Mouse (Mus musculus): ENCODE results near the gene Gm21969. TPM values are rescaled to one million over a fixed set of nuclear protein-coding genes. Genes with fewer than 3 reads are reported as not detected.
A peak's percentile ranks its signal among the peaks of the same experiment; 100 is the strongest.

Gm21969 gene
- polyA plus RNA-seq (2016; fragmentation: Nextera tagmentation; extraction: Ambion mirVana) = not detected in 2 replicates

- H3K36me3 ChIP-seq = peaks cover 34% of the 10 kb centered on the region
- no peak for DNase-seq (ENCODE audit: low spot score)
- peak within 1 kb of the TSS; percentile 86 for H3K27ac ChIP-seq
- no peaks in the 10 kb centered on the region for H3K9me3 ChIP-seq
- 39% methylated on average over 14 of the region's 14 CpGs for WGBS
- peaks cover 57% of the 10 kb centered on the region for H3K4me1 ChIP-seq
- peak within 1 kb of the TSS; percentile 23; the same call in 1 of the 2 replicates for H3K4me3 ChIP-seq
- no peaks in the 10 kb centered on the region for H3K27me3 ChIP-seq (ENCODE audit: insufficient read depth, poor library complexity, severe bottlenecking)
Observed at GRCm38 (mm10) chr4:139602357-139603244, at the start of gene Gm21969. Gene Gm21969 (plus strand): TSS chr4:139603186.

DNA sequence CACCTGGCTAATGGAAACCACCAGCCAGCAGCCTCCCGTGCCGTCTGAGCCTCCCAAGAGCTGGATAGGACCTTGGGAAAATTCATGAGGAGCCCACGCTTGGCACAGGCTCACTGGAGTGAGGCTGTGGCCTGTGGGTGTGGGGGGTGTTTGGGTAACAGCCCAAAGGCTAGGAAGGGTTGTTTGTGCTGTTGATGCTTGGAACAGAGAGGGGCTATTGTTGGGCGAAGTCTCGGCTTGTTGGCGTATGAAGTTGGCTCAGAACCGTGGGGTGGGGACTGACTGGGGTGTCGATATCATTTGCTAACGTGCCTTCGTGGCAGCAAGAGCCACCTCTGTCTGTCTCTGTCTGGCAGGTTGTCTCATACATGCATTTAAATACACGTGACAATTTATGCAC, 47.8 kb upstream of the Gm21969 start:
- H3K36me3 ChIP-seq = no peaks in the 10 kb centered on the region
- 86% methylated on average over 11 of the region's 11 CpGs for WGBS

DNA sequence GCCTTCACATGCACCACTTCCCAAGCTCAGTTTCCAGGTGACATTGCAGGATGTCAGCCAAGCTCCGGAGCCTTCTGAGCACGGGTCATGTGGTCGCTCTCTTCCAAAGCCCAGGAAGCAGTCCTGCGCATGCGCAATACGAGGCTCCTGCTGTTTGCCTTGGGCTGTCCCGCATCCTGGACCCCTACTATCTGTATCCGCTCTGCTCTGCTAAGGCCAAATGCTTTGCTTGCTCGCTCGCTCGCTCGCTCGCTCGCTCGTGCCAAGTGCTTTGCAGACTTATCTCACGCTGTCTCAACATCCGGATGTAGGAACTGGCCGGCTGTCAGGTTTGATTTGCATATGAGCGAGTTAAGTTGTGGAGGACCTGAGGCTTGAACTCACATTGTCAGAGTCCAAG, 47.0 kb upstream of the Gm21969 start:
- DNase-seq (ENCODE audit: low spot score) = no peak
- H3K36me3 ChIP-seq = no peaks in the 10 kb centered on the region
- H3K9me3 ChIP-seq = no peaks in the 10 kb centered on the region
- 0 out of 2 replicates have a peak, but pooled peaks cover 10% of the 10 kb centered on the region for H3K4me1 ChIP-seq
- no peak overlapping the region for H3K27ac ChIP-seq
- 0 out of 2 replicates have a peak, but pooled peaks cover 5% of the 10 kb centered on the region for H3K27me3 ChIP-seq (ENCODE audit: insufficient read depth, poor library complexity, severe bottlenecking)
- H3K4me3 ChIP-seq = 0 out of 2 replicates have a peak overlapping the region, but pooled peaks have one; percentile 15
- 46% methylated on average over 19 of the region's 19 CpGs for WGBS

More for the DNA sequence above, 47.8 kb upstream of the Gm21969 start:
- no peak overlapping the region for H3K27ac ChIP-seq
- no peak overlapping the region for H3K4me3 ChIP-seq
- H3K27me3 ChIP-seq (ENCODE audit: insufficient read depth, poor library complexity, severe bottlenecking) = no peaks in the 10 kb centered on the region
- no peak for DNase-seq (ENCODE audit: low spot score)
- 0 out of 2 replicates have a peak, but pooled peaks cover 10% of the 10 kb centered on the region for H3K4me1 ChIP-seq
- no peaks in the 10 kb centered on the region for H3K9me3 ChIP-seq

DNA sequence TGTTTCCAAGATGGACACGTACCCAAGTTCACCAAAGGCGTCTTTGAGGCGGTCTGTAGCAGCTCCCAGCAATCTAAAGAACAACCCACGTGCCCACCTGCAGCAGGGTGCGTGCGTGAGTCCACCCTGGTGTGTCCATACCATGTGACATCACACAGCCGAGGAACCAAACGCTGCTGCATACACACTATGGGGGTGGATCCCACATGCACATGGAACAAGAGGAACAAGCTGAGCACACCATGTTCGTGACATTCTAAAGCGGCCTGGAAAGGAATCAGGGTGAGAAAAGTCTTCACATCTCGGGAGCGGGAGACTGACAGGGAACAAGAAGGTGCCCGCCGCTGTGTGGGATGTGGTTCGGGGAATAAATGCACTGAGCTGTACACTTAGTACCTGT, 34.6 kb upstream of the Gm21969 start:
- no peaks in the 10 kb centered on the region for H3K9me3 ChIP-seq
- H3K4me1 ChIP-seq = no peaks in the 10 kb centered on the region
- H3K36me3 ChIP-seq = no peaks in the 10 kb centered on the region
- H3K27me3 ChIP-seq (ENCODE audit: insufficient read depth, poor library complexity, severe bottlenecking) = peaks cover 34% of the 10 kb centered on the region
- no peak for DNase-seq (ENCODE audit: low spot score)
- no peak overlapping the region for H3K4me3 ChIP-seq
- 76% methylated on average over 15 of the region's 15 CpGs for WGBS
- H3K27ac ChIP-seq = no peak overlapping the region

DNA sequence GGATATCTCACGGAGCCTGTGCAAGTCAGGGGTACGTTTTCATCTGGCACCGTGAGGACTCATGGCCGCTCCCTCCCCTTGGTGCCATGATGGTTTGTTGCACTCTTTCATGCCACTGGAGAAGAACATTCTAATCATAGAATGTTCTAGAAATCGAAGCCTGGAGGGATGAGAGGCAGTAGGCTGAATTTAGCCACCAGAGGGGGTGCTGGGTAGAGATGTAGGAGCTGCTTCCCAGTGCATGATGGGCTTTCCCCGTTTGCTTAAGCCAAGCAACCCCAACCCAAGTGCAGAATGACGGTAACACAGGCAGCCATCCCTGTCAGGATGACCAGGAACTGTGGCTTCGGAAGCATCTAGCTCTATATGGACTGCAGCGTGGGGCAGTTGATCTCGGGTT, 32.2 kb upstream of the Gm21969 start:
- no peaks in the 10 kb centered on the region; the same call in 1 of the 2 replicates for H3K9me3 ChIP-seq
- H3K27ac ChIP-seq = no peak overlapping the region
- H3K4me3 ChIP-seq = no peak overlapping the region
- peaks cover 33% of the 10 kb centered on the region for H3K27me3 ChIP-seq (ENCODE audit: insufficient read depth, poor library complexity, severe bottlenecking)
- DNase-seq (ENCODE audit: low spot score) = no peak
- H3K4me1 ChIP-seq = peaks cover 20% of the 10 kb centered on the region
- 74% methylated on average over 10 of the region's 10 CpGs for WGBS
- no peaks in the 10 kb centered on the region for H3K36me3 ChIP-seq

DNA sequence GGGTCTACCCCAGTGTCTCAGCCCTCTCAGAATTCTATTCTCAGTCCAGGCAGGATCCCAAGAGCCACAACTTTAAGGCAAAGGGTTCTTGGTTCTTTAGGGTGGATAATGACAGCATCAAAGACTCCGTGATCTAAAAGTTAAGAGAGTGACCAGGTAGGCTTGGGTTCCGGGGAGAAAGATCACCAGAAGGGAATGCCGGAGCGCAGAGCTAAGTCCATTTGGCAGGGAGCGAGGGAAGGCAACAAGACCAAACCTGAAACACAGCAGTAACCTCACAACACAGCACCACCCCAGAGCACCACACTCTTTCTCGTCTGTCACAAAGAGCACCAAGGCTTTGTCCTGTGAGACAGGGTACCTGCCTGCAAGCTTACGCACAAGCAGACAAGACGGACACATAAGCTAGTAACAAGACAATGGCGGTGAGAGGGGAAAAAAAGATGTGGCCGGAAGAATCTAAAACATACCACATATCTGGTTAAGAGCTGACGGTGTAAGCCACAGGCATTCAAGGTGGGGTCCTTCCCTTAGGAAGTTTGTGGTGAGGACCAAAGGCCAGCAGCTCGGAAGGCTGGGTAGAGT, 30.0 kb upstream of the Gm21969 start:
- Histone ChIP-seq H3K36me3 (no peaks in the 10 kb centered on the region), H3K4me1 (peaks cover 39% of the 10 kb centered on the region), H3K4me3 (no peak overlapping the region), H3K9me3 (no peaks in the 10 kb centered on the region; the same call in 1 of the 2 replicates), H3K27ac (no peak overlapping the region), H3K27me3 (ENCODE audit: insufficient read depth, poor library complexity, severe bottlenecking) (peaks cover 17% of the 10 kb centered on the region)
- WGBS = 82% methylated on average over 12 of the region's 12 CpGs
- DNase-seq (ENCODE audit: low spot score) = no peak

DNA sequence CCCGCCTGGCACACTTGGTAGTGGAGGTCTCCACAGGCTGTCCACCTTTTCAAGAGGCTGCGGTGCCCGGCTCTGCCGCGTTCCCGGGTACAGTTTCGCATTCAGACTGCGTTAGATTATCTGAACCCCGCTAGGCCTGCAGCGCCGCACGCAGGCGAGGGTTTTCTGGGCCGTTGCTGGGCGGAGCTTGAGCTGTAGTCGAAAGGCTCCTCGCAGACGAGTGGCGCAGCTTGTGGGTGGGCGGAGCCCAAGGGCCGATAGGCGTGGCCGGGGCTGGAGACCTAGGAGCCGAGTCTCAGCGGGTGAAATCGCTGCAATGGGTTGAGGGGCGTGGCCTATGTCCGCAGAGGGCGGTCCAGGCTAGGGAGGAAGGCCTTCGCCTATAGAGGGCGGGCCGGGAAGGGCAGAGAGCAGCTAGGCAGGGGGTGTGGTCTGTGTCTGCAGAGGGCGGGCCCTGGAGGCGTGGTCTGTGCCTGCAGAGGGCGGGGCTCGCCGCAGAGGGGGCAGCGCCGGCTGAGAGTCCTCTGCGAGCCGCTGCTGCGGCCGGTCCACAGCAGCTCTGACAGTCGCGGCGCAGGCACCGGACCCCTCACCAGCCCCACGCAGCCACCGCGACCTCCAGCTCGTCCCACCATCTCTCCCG, 28.7 kb upstream of the Gm21969 start:
- Histone ChIP-seq H3K4me1 (peaks cover 52% of the 10 kb centered on the region), H3K4me3 (peak overlapping the region; percentile 89), H3K27ac (peak overlapping the region; percentile 88), H3K36me3 (no peaks in the 10 kb centered on the region), H3K27me3 (ENCODE audit: insufficient read depth, poor library complexity, severe bottlenecking) (peaks cover 6% of the 10 kb centered on the region; the same call in 1 of the 2 replicates), H3K9me3 (no peaks in the 10 kb centered on the region; the same call in 1 of the 2 replicates)
- peak; percentile 100 for DNase-seq (ENCODE audit: low spot score)
- WGBS = under 1% methylated on average over 52 of the region's 52 CpGs

- Histone ChIP-seq H3K27ac (peak overlapping the region; percentile 88), H3K4me3 (peak overlapping the region; percentile 89), H3K27me3 (ENCODE audit: insufficient read depth, poor library complexity, severe bottlenecking) (0 out of 2 replicates have a peak, but pooled peaks cover 5% of the 10 kb centered on the region), H3K9me3 (no peaks in the 10 kb centered on the region; the same call in 1 of the 2 replicates), H3K36me3 (no peaks in the 10 kb centered on the region), H3K4me1 (peaks cover 59% of the 10 kb centered on the region)
- no peak for DNase-seq (ENCODE audit: low spot score)
- WGBS = under 1% methylated on average over 111 of the region's 111 CpGs
Observed at GRCm38 (mm10) chr4:139574799-139575672, 27.9 kb upstream of the Gm21969 start.

- H3K4me3 ChIP-seq = peak overlapping the region; percentile 89
- no peaks in the 10 kb centered on the region; the same call in 1 of the 2 replicates for H3K9me3 ChIP-seq
- H3K4me1 ChIP-seq = peaks cover 65% of the 10 kb centered on the region
- no peak for DNase-seq (ENCODE audit: low spot score)
- WGBS = 8% methylated on average over 14 of the region's 14 CpGs
- peak overlapping the region; percentile 88 for H3K27ac ChIP-seq
- 0 out of 2 replicates have a peak, but pooled peaks cover 5% of the 10 kb centered on the region for H3K27me3 ChIP-seq (ENCODE audit: insufficient read depth, poor library complexity, severe bottlenecking)
- no peaks in the 10 kb centered on the region for H3K36me3 ChIP-seq
Observed at GRCm38 (mm10) chr4:139575673-139576003, 27.3 kb upstream of the Gm21969 start.

GRCm38 (mm10) chr4:139576251-139576880, 26.6 kb upstream of the Gm21969 start:
- H3K4me1 ChIP-seq = peaks cover 72% of the 10 kb centered on the region
- no peak for DNase-seq (ENCODE audit: low spot score)

DNA sequence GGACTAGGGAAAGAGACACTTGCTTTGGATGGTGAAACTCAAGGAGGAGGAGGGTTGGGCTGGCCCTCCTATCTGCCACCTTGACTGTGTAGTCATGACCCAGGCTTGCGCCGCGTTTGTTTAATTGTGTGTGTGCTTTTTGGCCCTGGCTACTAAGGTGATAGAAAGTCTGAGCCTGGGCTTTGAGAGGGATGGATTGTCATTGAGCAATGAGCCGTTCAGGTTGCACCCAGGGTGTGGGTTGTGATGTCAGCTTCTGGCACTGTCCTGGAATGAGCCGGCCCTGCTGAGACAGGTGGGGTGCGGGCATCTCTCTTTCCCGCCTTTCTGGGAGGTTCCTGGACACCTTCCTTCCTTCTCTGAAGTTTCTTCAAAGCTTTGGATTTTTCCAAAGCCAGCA, 26.0 kb upstream of the Gm21969 start:
- Histone ChIP-seq H3K9me3 (no peaks in the 10 kb centered on the region; the same call in 1 of the 2 replicates), H3K4me3 (peak overlapping the region; percentile 89), H3K36me3 (no peaks in the 10 kb centered on the region), H3K27me3 (ENCODE audit: insufficient read depth, poor library complexity, severe bottlenecking) (0 out of 2 replicates have a peak, but pooled peaks cover 5% of the 10 kb centered on the region), H3K27ac (peak overlapping the region; percentile 38; the same call in 1 of the 2 replicates), H3K4me1 (peaks cover 79% of the 10 kb centered on the region)
- WGBS = 81% methylated on average over 7 of the region's 7 CpGs
- DNase-seq (ENCODE audit: low spot score) = no peak

More at GRCm38 (mm10) chr4:139576251-139576880, 26.6 kb upstream of the Gm21969 start:
- peak overlapping the region; percentile 89 for H3K4me3 ChIP-seq
- WGBS = 48% methylated on average over 14 of the region's 14 CpGs
- H3K27ac ChIP-seq = 0 out of 2 replicates have a peak overlapping the region, but pooled peaks have one; percentile 38
- H3K9me3 ChIP-seq = no peaks in the 10 kb centered on the region; the same call in 1 of the 2 replicates
- H3K36me3 ChIP-seq = no peaks in the 10 kb centered on the region
- 0 out of 2 replicates have a peak, but pooled peaks cover 5% of the 10 kb centered on the region for H3K27me3 ChIP-seq (ENCODE audit: insufficient read depth, poor library complexity, severe bottlenecking)

Measured in heart, embryonic 10.5 days (tissue).